Mouse (Mus musculus) cerebellum, adult (tissue): ENCODE measurements around the gene Ttll2.
"Not testable (repeated sequence)": the region's sequence is repeated elsewhere in the genome, so short reads cannot be mapped to it uniquely, and the experiment has no call there.

ENCODE experiments used
- ATAC-seq: cut with Nextera tagmentation; 2 replicates; pipeline ENCODE4 v1.9.2; 2017; ENCODE audit warnings: mild to moderate bottlenecking, moderate library complexity, mixed read lengths; ENCODE audit not compliant: insufficient number of reproducible peaks, low FRiP score, low TSS enrichment

Ttll2 gene

DNA sequence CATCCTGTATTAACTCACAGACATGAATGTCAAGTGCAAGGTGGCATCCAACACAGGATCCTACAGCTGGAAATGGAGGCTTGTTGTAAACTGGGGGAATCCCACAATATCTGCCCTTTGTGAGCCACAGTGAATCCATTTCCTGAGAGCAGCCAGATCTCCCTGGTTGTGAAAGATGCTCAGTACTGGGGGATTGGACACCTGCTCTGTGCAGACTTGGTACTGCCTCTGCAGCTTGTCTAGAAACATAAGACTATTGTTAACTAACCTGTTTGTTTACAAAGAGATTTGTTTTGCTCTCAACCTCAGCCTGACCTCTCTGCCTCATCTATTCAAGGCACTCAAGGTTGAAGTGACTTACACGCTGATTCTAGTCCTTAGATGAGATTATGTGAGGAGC is 13.8 kb upstream of the Ttll2 start:
- not testable (repeated sequence) for ATAC-seq

- ATAC-seq = not testable (repeated sequence)
Measured at GRCm38 (mm10) chr17:7365615-7366014, 13.1 kb upstream of the Ttll2 start.

DNA sequence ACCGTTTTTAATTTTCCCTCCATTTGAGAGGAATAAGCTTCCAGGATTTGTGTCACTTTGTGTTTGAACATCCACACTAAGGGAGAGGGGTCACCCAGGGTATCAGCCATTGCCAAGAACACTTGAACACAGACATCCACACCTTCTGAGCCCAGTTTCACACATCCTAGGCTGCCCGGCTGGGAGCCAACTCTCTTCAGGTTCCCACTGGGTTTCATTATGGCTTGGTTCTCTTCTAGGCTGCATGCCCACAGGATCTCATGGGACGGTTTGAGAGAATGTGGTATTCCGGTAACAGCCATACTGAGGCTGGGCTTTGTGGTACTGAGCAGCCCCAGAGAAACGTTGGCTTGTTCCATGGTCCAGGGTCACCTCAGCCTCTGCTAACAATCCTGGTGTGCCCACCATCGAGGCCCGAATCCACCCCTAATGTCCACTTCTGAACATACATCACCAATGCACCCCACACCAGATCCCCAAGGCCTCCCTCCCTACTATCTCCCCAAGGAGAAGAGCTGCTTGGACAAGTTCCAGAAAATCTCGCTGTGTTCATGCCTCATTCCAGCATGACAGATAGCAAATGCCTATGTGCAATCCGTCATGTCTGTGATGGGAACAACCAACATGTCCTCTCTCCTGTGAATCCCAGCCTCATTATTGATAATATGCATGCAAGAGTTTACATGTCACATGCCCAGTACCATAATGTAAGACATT is 8.4 kb upstream of the Ttll2 start:
- peak; percentile 68 for ATAC-seq

- not testable (repeated sequence) for ATAC-seq
Measured at GRCm38 (mm10) chr17:7359806-7360205, 7.3 kb upstream of the Ttll2 start.

- ATAC-seq = not testable (repeated sequence)
Measured at GRCm38 (mm10) chr17:7348765-7349164, 3.7 kb downstream of the Ttll2 start.

GRCm38 (mm10) chr17:7337381-7337780 is 15.1 kb downstream of the Ttll2 start:
- not testable (repeated sequence) for ATAC-seq

- ATAC-seq = not testable (repeated sequence)
Measured at GRCm38 (mm10) chr17:7332745-7333144, 19.8 kb downstream of the Ttll2 start.

- ATAC-seq = not testable (repeated sequence)
Measured at GRCm38 (mm10) chr17:7326415-7326814, 26.1 kb downstream of the Ttll2 start.

- ATAC-seq = not testable (repeated sequence)
Measured at GRCm38 (mm10) chr17:7324346-7324745, 28.1 kb downstream of the Ttll2 start, which contains the start of gene Tcp10a. Gene Tcp10a (plus strand): TSS chr17:7324646.

GRCm38 (mm10) chr17:7319789-7320188 is 32.7 kb downstream of the Ttll2 start:
- ATAC-seq = not testable (repeated sequence)

- not testable (repeated sequence) for ATAC-seq
Measured at GRCm38 (mm10) chr17:7315693-7316382, 36.7 kb downstream of the Ttll2 start.

GRCm38 (mm10) chr17:7306278-7307196 is 46.0 kb downstream of the Ttll2 start:
- peak; percentile 57; the same call in 1 of the 2 replicates for ATAC-seq
